Mouse (Mus musculus): ENCODE results near the gene Preb. TPM values are rescaled to one million over a fixed set of nuclear protein-coding genes. Genes with fewer than 3 reads are reported as not detected.

The Preb gene
- polyA plus RNA-seq, 1 experiment from 2014 or later: 226 TPM

DNA sequence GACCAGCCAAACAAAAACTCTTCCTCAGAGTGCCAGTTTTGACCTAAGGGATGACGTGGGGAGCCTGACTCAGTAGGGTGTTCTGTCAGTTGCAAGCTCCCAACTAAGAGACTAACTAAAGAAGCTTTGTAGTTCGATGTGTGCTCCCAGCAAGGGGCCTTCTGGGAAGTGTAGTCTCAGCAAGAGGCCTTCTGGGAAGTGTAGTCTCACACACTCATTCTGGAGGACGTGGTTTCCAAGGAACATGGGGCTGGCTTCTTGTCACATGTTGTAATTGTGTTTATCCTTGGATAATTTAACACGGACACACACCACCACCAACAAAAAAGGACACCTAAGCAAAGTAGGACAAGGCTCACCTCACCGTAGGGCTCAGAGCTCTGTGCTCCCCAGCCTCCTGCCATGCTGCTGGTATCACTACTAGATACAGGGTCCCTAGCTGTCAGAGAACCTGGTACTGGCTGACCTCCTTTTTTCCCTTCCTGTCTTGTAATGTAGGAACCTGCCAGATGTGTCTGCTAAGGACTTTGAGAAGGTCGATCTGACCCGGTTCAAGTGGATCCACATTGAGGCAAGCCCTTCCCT, 32.1 kb downstream of the Preb start:
- in situ Hi-C loops (cut with MboI; ENCODE audit: low pct_unique_long_range_greater_than_20kb): no loop called here
- ChIA-PET POLR2A (no interaction called here), CTCF (interaction anchor here (1.4 to 1.9 kb wide), 2 partner anchors 70 to 76 kb away, joined by 5 to 6 read pairs; no protein-coding TSS in a partner anchor)
- DNase-seq (ENCODE audit: low read depth, low spot score) (no peak), ATAC-seq (no peak)
- no peaks in the 10 kb centered on the region for H3K27me3 ChIP-seq
- no peak for TF ChIP-seq CTCF (IDR thresholded peaks at IDR 0.05)

DNA sequence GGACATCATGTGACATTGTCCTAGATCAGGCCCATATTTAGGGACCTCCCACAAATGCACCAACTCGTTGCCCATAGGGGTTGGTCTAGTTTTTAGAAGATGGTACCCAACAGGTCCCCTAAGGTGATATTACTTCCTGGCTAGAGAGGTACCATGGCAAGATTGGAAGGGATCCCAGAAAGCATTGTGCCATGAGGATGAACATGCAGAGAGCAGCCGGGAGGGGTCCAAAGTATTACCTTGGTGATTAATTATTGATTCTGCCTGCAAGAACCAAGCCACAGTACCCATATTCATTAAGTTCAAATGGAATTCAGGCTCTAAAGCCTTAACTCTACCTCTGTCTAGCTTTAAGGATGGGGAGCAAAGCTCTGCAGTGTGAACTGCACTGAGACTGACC, 34.1 kb downstream of the Preb start:
- TF ChIP-seq CTCF (IDR thresholded peaks at IDR 0.05): no peak
- H3K27me3 ChIP-seq: no peaks in the 10 kb centered on the region
- ATAC-seq (no peak), DNase-seq (ENCODE audit: low read depth, low spot score) (no peak)
- ChIA-PET CTCF (interaction anchor here (0.7 to 1.1 kb wide), 3 partner anchors 39 to 79 kb away, joined by 3 to 4 read pairs (median 3); no protein-coding TSS in a partner anchor), POLR2A (no interaction called here)
- in situ Hi-C loops (cut with MboI; ENCODE audit: low pct_unique_long_range_greater_than_20kb): no loop called here

DNA sequence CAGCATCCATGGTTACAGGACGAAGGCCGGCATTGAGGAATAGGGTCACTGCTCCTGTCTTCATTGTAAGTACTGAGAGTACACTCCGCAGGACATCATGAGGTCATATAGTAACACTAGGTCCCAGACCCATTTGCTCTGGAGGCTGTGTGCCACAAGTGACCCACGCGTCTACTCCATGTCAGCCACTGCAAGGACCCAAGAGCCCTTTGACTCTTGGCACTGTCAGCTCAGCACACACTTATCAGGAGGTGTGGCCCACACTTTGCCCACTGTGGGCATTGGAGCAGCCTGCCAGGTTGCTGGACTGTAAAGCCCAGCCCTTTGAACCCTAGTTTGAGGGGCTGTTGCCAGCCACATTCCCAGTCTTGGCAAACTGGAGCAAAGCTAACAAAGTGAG, 34.9 kb downstream of the Preb start:
- no peak for TF ChIP-seq CTCF (IDR thresholded peaks at IDR 0.05)
- in situ Hi-C loops (cut with MboI; ENCODE audit: low pct_unique_long_range_greater_than_20kb): no loop called here

DNA sequence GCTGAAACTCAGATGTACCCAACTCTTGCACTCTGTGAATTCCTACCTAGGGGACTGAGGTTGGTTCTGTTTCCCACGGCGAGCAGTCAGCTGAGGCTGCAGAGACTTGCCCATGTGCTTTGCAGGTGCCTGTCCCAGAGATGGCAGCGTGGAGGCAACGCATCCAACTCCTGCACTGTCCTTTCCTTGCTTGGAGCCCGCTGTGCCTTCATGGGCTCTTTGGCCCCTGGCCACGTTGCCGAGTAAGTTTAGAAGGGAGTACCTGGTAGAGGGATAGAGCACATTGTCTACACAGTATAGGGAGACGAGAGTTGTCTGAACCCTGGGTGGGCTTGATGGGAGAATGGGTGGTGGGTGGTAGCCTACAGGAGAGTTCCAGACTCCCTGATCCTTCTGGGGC, 35.5 kb downstream of the Preb start:
- ChIA-PET CTCF (interaction anchor here (1.3 to 4.1 kb wide), 2 partner anchors 72 to 80 kb away, joined by 3 to 24 read pairs; no protein-coding TSS in a partner anchor), POLR2A (no interaction called here)
- in situ Hi-C loops (cut with MboI; ENCODE audit: low pct_unique_long_range_greater_than_20kb): no loop called here
- TF ChIP-seq CTCF (IDR thresholded peaks at IDR 0.05): no peak
- H3K27me3 ChIP-seq: no peaks in the 10 kb centered on the region
- DNase-seq (ENCODE audit: low read depth, low spot score) (no peak), ATAC-seq (no peak)

More for the DNA sequence above, 34.9 kb downstream of the Preb start:
- CTCF ChIA-PET: interaction anchor here (1.3 kb wide), 1 partner anchor 72 kb away, joined by 3 read pairs; no protein-coding TSS in a partner anchor
- POLR2A ChIA-PET: no interaction called here
- no peaks in the 10 kb centered on the region for H3K27me3 ChIP-seq
- DNase-seq (ENCODE audit: low read depth, low spot score) (no peak), ATAC-seq (no peak)

DNA sequence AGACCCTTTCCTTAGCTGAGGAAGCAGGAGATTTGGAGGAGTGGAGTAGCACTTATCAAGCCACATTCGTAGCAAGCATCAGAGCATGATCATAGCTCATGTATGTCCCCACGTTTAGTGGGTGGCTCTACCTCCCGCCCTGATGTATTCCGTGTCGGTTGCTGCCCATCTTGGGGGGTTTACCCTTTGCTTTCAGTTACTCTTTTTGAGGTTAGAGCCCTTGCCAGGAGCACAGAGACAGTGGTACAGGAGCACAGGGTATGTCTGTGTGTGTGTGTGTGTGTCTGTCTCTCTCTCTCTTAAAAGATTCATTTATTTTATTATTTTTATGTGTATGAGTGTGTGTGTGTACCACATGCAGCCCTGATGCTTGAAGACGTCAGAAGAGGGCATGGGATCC, 37.0 kb downstream of the Preb start:
- ATAC-seq (no peak), DNase-seq (ENCODE audit: low read depth, low spot score) (no peak)
- in situ Hi-C loops (cut with MboI; ENCODE audit: low pct_unique_long_range_greater_than_20kb): no loop called here
- TF ChIP-seq CTCF (IDR thresholded peaks at IDR 0.05): no peak
- H3K27me3 ChIP-seq: no peaks in the 10 kb centered on the region
- POLR2A ChIA-PET: interaction anchor here (1.9 kb wide), 1 partner anchor 35 kb away, joined by 7 read pairs; the partner anchor contains the start of gene Agbl5
- CTCF ChIA-PET: interaction anchor here (1.4 to 4.1 kb wide), 5 partner anchors 11 to 118 kb away, joined by 3 to 24 read pairs (median 10); no protein-coding TSS in a partner anchor

DNA sequence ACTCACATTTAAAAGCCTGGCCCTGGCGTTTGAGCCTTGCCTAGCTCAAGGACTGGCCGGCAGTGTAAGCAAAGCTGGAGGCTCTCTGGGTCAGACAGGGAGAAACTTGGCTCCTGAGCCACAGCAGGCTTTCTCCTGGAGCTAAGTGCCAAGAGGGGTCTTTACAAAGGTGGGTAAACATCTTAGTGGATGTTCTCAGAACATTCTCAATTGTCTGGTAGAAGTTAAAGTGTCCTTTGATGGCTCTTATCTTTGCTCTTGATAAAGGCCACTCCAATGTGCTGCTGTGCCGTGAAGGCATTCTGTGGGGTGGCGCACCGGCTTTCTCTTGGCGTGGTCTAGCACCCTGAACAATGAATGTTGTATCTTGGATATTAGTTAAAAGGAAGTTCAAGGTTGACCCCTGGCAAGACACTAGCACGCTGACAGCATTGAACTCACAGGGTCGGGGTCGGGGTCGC, 37.5 kb downstream of the Preb start:
- POLR2A ChIA-PET: interaction anchor here (0.9 to 1.9 kb wide), 2 partner anchors 27 to 35 kb away, joined by 4 to 7 read pairs; partner anchors contain the start of gene Agbl5

DNA sequence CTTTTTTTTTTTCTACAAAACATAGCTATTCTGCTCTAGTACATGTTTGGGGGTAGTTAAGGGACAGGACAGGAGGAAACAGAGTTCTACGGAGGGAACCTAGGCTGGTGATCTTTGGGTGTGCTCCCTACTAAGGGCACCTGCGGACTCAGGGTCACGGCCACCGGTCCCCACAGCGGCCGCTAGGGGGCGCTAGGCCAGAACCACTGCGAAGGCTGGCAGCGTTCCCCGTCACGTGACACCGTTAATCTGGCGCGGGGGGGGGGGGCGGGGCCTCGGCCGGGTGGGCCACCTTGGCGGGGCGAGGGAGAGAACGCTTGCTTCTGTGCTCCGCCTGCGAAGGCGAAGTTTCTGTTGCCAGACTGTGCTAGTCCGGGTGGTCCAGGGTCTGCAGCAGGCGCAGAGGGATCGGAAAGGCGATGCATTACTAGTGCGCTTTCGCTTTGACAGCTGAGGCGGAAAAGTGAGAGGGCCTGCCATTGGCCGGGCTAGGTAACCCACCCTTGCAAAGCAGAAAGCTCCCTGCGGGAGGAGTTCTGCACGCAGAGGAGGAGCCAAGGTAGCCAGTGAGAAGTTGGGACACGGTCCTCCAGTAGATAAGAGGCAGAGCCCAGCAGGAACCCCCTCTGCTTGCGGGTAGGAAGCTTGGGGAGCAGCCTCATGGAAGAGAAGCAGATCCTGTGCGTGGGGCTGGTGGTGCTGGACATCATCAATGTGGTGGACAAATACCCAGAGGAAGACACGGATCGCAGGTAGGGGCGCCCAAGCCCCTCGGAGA, 38.7 kb downstream of the Preb start, which contains the start of gene Khk:
Gene Khk, plus strand, starts transcription at position 176 of the 778 bp plus-strand sequence.
- in situ Hi-C loops (cut with MboI; ENCODE audit: low pct_unique_long_range_greater_than_20kb): no loop called here
- no peak for TF ChIP-seq CTCF (IDR thresholded peaks at IDR 0.05)
- H3K27me3 ChIP-seq: no peaks in the 10 kb centered on the region
- ATAC-seq: peak; percentile 77
- DNase-seq (ENCODE audit: low read depth, low spot score): no peak
- ChIA-PET CTCF (interaction anchor here (1.0 to 4.1 kb wide), 18 partner anchors 8 to 128 kb away, joined by 3 to 24 read pairs (median 5); partner anchors contain the start of genes Preb and Slc5a6), POLR2A (interaction anchor here (0.5 to 1.9 kb wide), 8 partner anchors 28 to 110 kb away, joined by 3 to 7 read pairs (median 4); partner anchors contain the start of gene Agbl5)

More for the DNA sequence above, 37.5 kb downstream of the Preb start:
- H3K27me3 ChIP-seq: no peaks in the 10 kb centered on the region
- CTCF ChIA-PET: interaction anchor here (1.4 to 4.1 kb wide), 5 partner anchors 11 to 117 kb away, joined by 3 to 24 read pairs (median 10); no protein-coding TSS in a partner anchor
- TF ChIP-seq CTCF (IDR thresholded peaks at IDR 0.05): no peak
- ATAC-seq (no peak), DNase-seq (ENCODE audit: low read depth, low spot score) (no peak)
- in situ Hi-C loops (cut with MboI; ENCODE audit: low pct_unique_long_range_greater_than_20kb): no loop called here

DNA sequence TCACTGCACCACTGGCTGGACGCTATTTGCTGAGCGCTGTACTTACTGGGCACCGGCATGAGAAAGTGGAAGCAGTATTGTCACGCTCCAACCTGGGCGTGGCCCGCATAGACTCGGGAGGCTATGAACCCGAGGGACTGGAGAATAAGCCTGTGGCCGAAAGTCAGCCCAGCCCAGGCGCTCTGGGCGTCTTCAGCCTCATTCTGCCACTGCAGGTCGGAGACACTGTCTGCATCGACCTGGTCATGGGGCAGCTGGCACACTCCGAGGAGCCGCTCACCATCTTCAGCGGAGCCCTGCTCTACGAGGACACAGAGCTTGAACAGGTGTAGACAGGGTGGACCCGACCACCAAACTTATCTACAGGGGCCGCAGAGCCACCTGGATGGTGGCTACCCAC, 39.5 kb downstream of the Preb start:
- CTCF ChIA-PET: interaction anchor here (1.0 to 4.1 kb wide), 12 partner anchors 9 to 110 kb away, joined by 3 to 24 read pairs (median 4); partner anchors contain the start of gene Preb
- ATAC-seq (no peak), DNase-seq (ENCODE audit: low read depth, low spot score) (no peak)
- POLR2A ChIA-PET: interaction anchor here (0.7 to 1.1 kb wide), 3 partner anchors 31 to 109 kb away, joined by 3 to 4 read pairs (median 3); no protein-coding TSS in a partner anchor
- in situ Hi-C loops (cut with MboI; ENCODE audit: low pct_unique_long_range_greater_than_20kb): no loop called here
- no peak for TF ChIP-seq CTCF (IDR thresholded peaks at IDR 0.05)
- no peaks in the 10 kb centered on the region for H3K27me3 ChIP-seq

DNA sequence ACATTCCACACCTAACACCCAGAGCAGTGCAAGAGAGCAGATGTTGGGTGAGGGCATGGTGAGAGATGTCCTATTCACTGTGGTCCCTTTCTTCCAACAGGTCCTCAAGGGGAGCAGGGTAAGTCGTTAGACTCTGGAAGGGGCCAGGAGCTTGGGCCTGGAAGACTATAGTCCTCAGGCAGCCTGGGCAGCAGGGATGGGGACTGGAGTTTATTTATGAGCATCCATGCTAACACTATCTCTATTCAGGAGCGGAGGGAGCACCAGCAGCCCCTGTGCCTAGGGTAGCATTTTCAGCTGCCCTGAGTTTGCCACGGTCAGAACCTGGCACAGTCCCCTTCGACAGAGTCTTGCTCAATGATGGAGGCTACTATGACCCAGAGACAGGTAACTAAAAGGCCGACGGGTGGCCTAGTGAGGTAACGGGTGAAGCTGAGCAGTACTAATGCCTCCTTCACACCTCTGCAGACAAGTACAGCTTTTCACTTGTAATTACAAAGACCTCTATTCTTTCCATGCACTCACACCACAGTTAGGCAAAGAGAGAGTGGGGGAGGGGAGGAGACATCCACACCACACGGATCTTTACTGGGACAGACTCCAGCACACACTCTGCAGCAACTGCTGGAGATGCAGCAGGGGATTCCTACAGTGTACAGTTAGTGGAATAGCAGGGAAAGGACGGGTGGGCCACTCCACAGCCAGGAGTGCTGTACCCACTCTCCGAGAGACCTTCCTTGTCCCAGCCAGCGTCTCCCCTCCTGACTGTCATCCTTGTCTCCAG, 40.1 kb downstream of the Preb start:
- no peaks in the 10 kb centered on the region for H3K27me3 ChIP-seq
- POLR2A ChIA-PET: interaction anchor here (1.1 kb wide), 1 partner anchor 11 kb away, joined by 3 read pairs; no protein-coding TSS in a partner anchor
- in situ Hi-C loops (cut with MboI; ENCODE audit: low pct_unique_long_range_greater_than_20kb): loop anchor here (5.0 to 10.0 kb wide), 2 partner anchors 108 to 205 kb away; partner anchors contain the start of genes Dpysl5 and Mapre3
- no peak for ATAC-seq
- TF ChIP-seq CTCF (IDR thresholded peaks at IDR 0.05): no peak
- DNase-seq (ENCODE audit: low read depth, low spot score): no peak
- CTCF ChIA-PET: interaction anchor here (1.1 to 1.8 kb wide), 2 partner anchors 10 to 36 kb away, joined by 3 to 10 read pairs; no protein-coding TSS in a partner anchor
